Mouse (Mus musculus) right cerebral cortex, postnatal 10 days (tissue): Measurements from ENCODE around the gene Gmpr.
A peak's percentile ranks its signal among the peaks of the same experiment; 100 is the strongest.

Experiments used
- DNase-seq, 2 experiments: peaks; one replicate each; pipeline ENCODE4 v3.0.0; 2021; ENCODE audit warnings: low spot score in 2 of 2

Gmpr gene

GRCm38 (mm10) chr13:45539205-45539568 is 31.9 kb downstream of the Gmpr start:
- peak; percentile 88 to 90 for DNase-seq

DNA sequence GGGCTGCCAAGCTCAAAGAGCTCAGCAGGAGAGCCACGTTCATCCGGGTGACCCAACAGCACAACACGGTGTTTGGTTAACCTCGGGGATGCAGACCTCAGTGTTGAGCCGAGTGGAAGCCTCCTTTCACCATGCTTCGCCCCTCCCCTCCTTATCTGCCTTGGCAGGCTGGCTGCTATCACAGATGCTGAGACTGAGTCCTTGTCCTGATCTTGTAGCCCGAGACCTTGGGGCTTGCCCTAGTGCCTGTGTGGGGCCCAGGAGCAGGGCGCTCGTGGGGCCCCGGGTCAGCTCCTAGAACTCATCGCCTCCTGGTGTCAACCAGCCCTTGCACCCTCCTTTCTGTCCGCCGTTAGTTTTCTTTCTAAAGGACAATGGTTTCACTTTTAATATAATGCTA is 38.7 kb downstream of the Gmpr start:
- DNase-seq = no peak

- no peak for DNase-seq
Measured at GRCm38 (mm10) chr13:45546946-45547345, 39.7 kb downstream of the Gmpr start.

DNA sequence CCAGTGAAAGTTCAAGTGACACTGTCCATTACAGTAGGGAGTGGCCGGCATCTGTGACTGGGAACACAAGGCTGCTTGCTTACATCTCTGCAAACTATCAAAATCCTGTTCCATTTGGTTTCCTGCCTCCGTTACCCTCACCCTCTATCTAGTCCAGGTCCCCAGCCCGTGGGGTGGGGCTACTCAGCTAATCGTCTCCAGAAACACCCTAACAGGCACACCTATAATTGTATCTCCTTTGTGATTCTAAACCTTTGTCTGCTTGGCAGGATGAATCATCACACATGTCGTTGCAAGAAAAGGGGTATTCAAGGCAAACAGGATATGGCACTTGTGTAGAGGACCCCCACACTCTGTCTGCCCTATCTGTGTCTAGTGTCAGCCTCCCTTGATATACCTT is 40.3 kb downstream of the Gmpr start:
- no peak for DNase-seq

DNA sequence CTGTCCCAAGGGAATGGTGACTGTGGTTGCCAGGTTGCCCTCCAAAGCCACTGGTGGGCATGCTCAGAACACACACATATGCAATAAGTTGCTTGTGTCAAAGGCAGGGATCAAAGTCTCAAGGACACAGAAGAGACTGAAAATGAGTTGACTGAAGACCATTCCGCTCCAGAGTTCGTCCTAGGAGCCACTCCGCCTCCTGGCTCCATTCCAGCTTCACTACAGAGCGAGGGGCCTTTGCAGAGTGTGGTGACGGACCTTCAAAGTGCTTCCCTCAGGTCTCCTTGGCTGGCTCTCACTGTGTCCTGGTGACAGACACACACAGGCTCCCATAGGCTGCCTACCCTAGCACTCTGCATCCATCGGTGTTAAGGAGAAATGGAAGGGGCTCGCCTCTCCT is 46.4 kb downstream of the Gmpr start:
- no peak for DNase-seq

- no peak for DNase-seq
Measured at GRCm38 (mm10) chr13:45558367-45558766, 51.1 kb downstream of the Gmpr start.

GRCm38 (mm10) chr13:45559258-45559657 is 52.0 kb downstream of the Gmpr start:
- DNase-seq = no peak

DNA sequence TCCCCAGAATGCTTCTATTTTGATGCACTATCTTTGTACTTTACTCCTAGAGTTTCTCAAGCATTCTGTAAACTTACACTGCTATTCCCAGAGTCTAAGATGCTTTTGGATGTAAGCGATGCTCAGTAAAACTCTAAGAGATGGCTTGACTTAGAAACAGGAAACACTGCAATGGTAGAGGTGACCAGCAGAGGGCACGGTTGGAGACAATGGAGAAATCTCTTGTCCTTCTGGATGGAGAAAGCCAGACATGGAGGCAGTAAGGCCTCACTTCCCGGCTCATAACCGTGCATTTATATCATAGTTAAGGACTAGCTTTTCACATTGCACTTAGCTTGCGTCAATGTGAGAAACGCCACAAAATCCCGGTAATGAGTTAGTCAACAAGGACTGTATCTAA is 53.3 kb downstream of the Gmpr start:
- DNase-seq = no peak

DNA sequence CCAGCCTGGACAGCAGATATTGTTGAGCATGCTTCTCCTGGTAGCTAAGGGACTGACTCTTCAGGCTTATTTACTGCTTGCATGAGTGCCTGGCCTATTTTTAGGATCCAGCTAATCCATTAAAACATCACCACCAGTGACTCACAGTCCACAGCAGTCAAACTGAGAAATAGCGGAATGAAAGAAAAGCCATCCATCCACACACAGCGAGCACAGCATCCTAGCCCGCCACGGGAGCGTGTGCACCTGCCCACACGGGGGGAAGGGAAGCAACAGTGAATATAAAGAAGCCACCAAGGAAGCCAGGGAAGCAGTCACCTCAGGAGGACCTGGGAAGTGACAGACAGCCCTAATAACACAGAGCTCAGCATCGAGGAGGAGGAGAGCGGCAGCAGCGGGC is 54.8 kb downstream of the Gmpr start:
- no peak for DNase-seq

DNA sequence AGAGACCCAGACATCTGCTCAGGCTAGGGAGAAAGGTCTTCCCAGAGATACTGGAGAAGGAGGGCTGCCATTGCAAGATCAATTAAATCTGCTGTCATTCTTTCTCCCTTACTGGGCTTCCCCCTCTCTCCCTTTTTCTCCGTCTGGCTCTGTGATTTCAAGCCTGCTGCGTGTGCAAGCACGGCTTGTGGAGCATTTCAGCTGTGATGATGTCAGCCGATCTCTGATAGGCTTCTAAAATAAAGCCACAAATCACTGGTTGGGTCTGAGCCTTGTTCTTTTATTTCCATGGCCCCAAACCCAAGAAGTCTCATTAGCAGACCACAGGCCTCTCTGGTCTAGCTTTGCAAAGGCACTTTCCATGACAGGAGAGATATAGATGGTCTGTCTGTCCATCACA is 57.7 kb downstream of the Gmpr start:
- DNase-seq = no peak

GRCm38 (mm10) chr13:45569932-45570331 is 62.7 kb downstream of the Gmpr start:
- DNase-seq = no peak

- peak; percentile 90 to 91 for DNase-seq
Measured at GRCm38 (mm10) chr13:45571795-45572262, 64.6 kb downstream of the Gmpr start.

- DNase-seq = peak; percentile 79 to 86
Measured at GRCm38 (mm10) chr13:45572768-45573167, 65.5 kb downstream of the Gmpr start.

GRCm38 (mm10) chr13:45576185-45576584 is 68.9 kb downstream of the Gmpr start:
- DNase-seq = no peak

DNA sequence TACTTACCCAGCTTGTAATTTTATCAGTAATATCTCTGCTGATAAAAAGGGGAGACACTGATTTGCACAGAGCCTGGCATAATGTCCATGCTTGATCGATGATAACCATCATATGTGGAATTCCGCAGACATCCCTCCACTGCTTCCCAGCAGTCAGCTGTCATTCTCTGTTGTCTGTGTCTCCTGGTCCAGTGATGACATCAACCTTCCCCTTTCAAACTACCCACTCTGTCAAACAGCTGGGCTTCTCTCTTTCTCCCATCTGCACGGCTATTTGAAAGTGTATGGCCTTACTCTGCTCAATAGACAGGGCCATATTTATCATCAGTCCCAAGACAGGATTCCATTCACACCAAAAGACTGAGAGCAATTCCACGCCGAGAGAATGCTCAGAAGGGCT is 70.1 kb downstream of the Gmpr start:
- no peak for DNase-seq

- peak in 1 of 2 experiments; percentile 41 for DNase-seq
Measured at GRCm38 (mm10) chr13:45577784-45578183, 70.5 kb downstream of the Gmpr start.

DNA sequence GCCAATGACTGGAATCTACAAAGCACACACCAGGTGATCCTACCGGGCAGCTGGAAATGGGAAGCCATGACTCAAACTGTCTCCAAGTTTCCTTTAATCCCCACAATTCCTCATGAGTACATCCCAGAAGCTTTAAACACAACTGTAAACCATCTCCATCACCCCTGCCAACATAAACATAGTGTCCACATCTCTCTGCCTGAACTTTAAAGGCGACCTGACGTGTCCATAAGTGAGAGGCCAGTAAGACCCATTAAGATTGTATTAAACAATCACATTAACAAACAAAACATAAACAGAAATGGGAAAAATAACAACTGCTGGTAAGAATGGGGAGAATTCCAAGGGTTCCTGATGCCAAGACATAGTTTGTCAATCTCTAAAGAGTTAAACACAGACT is 72.5 kb downstream of the Gmpr start:
- no peak for DNase-seq

GRCm38 (mm10) chr13:45582294-45582693 is 75.0 kb downstream of the Gmpr start:
- no peak for DNase-seq

GRCm38 (mm10) chr13:45583061-45583460 is 75.8 kb downstream of the Gmpr start:
- peak in 1 of 2 experiments; percentile 39 for DNase-seq

GRCm38 (mm10) chr13:45590898-45591297 is 83.7 kb downstream of the Gmpr start:
- DNase-seq = no peak

DNA sequence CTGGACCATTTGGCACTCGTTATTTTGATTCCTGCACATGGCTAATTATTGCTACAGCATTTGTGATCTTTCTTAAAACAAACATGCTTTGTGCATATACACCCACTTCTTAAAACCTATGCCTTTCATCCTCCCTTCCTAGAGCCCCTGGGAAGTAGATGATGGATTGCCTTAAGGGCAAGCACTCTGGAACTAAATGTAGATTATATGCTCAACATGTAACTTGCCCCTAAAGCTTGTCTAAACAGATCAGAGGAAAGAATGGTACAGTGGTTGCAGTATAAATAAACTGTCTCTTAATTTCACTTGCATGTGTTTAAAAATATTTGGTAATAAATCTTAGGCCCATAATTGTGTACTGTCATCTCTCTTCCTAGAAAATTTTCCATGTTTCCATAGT is 86.7 kb downstream of the Gmpr start:
- no peak for DNase-seq

DNA sequence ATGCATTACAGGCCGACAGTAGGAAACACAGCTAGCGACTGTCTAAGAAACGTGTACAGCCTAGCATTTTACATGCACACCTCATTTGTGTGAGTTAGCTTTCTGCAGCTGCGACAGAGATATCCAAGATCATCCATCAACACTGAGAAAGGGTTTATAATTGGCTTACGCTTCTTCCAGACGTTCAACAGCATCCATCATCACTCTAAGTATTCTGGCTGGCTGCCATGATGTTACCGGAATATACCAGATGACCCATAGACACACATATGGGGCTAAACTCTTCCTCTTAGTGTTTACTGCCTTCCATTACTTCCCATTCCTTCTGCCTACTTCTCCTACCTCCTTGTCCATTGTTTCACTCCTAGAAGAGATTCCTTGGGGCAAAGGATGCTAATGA is 88.2 kb downstream of the Gmpr start:
- no peak for DNase-seq

- no peak for DNase-seq
Measured at GRCm38 (mm10) chr13:45599831-45600230, 92.6 kb downstream of the Gmpr start.

- DNase-seq = no peak
Measured at GRCm38 (mm10) chr13:45600443-45600842, 93.2 kb downstream of the Gmpr start.
